Mouse (Mus musculus): ENCODE measurements around the gene Mfsd12.

The Mfsd12 gene

GRCm38 (mm10) chr10:81329194-81329975 lies 27.9 kb upstream of the Mfsd12 start:
- no peak for DNase-seq (ENCODE audit: low spot score)

GRCm38 (mm10) chr10:81330007-81330406 lies 27.3 kb upstream of the Mfsd12 start:
- DNase-seq (ENCODE audit: low spot score) = no peak

GRCm38 (mm10) chr10:81332277-81332676 lies 25.0 kb upstream of the Mfsd12 start:
- no peak for DNase-seq (ENCODE audit: low spot score)

GRCm38 (mm10) chr10:81334324-81334723 lies 23.0 kb upstream of the Mfsd12 start:
- no peak for DNase-seq (ENCODE audit: low spot score)

GRCm38 (mm10) chr10:81335393-81336340 lies 21.6 kb upstream of the Mfsd12 start:
- no peak for DNase-seq (ENCODE audit: low spot score)

- no peak for DNase-seq (ENCODE audit: low spot score)
Measured at GRCm38 (mm10) chr10:81336558-81336957, 20.7 kb upstream of the Mfsd12 start.

- no peak for DNase-seq (ENCODE audit: low spot score)
Measured at GRCm38 (mm10) chr10:81340551-81341332, 16.5 kb upstream of the Mfsd12 start.

- no peak for DNase-seq (ENCODE audit: low spot score)
Measured at GRCm38 (mm10) chr10:81341333-81341949, 15.8 kb upstream of the Mfsd12 start.

GRCm38 (mm10) chr10:81342686-81343505 lies 14.4 kb upstream of the Mfsd12 start, which contains the start of gene Gipc3:
Gene Gipc3, minus strand, starts transcription at chr10:81343266.
- no peak for DNase-seq (ENCODE audit: low spot score)

- DNase-seq (ENCODE audit: low spot score) = no peak
Measured at GRCm38 (mm10) chr10:81344421-81345161, 12.7 kb upstream of the Mfsd12 start.

- DNase-seq (ENCODE audit: low spot score) = no peak
Measured at GRCm38 (mm10) chr10:81345162-81345534, 12.1 kb upstream of the Mfsd12 start.

- DNase-seq (ENCODE audit: low spot score) = peak; percentile 62
Measured at GRCm38 (mm10) chr10:81346453-81347067, 10.7 kb upstream of the Mfsd12 start.

GRCm38 (mm10) chr10:81349146-81349545 lies 8.1 kb upstream of the Mfsd12 start:
- no peak for DNase-seq (ENCODE audit: low spot score)

- DNase-seq (ENCODE audit: low spot score) = no peak
Measured at GRCm38 (mm10) chr10:81349961-81350350, 7.3 kb upstream of the Mfsd12 start.

- peak; percentile 99 for DNase-seq (ENCODE audit: low spot score)
Measured at GRCm38 (mm10) chr10:81350351-81351063, 6.8 kb upstream of the Mfsd12 start, which contains the start of gene Hmg20b. Gene Hmg20b, minus strand, starts transcription at chr10:81350480.

- DNase-seq (ENCODE audit: low spot score) = no peak
Measured at GRCm38 (mm10) chr10:81351678-81352291, 5.5 kb upstream of the Mfsd12 start.

- DNase-seq (ENCODE audit: low spot score) = no peak
Measured at GRCm38 (mm10) chr10:81354738-81355477, 2.4 kb upstream of the Mfsd12 start.

- no peak for DNase-seq (ENCODE audit: low spot score)
Measured at GRCm38 (mm10) chr10:81355533-81355932, 1.8 kb upstream of the Mfsd12 start.
